11 mouse cellular contexts compared by ENCODE assay signal in genomic region chr2:157340221-157340741, GRCm38 (mm10). TPM values are rescaled to one million over a fixed set of nuclear protein-coding genes. Genes with fewer than 3 reads are reported as not detected.
DNase-seq lines count a peak whose midpoint lies in the region; ATAC-seq lines count a peak whose summit lies in the region.
"Had no signal": no experiment of that assay in that cellular context is flagged by ENCODE, and none has a peak within 500 bp of the region (broad histone marks: within the 10 kb centered on the region; RNA-seq: fewer than 3 reads in every experiment).

No protein-coding gene starts in this region.

- no peak overlapping the region for H3K4me2 ChIP-seq in forebrain, embryonic 15.5 days (replicated peaks)
- H3K4me2 ChIP-seq in intestine, embryonic 14.5 days (ENCODE audit: low read length): no peak overlapping the region
- H3K4me2 ChIP-seq: embryonic facial prominence, embryonic 15.5 days had no signal

- intact Hi-C loops in left cerebral cortex, postnatal 4 days (cut with DNase I): loop anchor here (2.0 kb wide), 1 partner anchor 117 kb away; no protein-coding TSS in a partner anchor

- H3K36me3 ChIP-seq in forebrain, embryonic 15.5 days: no peaks in the 10 kb centered on the region
- H3K36me3 ChIP-seq in intestine, embryonic 14.5 days (ENCODE audit: control insufficient read depth, insufficient read depth, low read length): no peaks in the 10 kb centered on the region
- H3K36me3 ChIP-seq: embryonic facial prominence, embryonic 15.5 days had no signal

- 5% methylated on average over 7 of the region's 7 CpGs for WGBS in forebrain, embryonic 15.5 days
- WGBS in intestine, embryonic 14.5 days: 39% methylated on average over 7 of the region's 7 CpGs

- H3K27me3 ChIP-seq in forebrain, embryonic 15.5 days: no peaks in the 10 kb centered on the region
- H3K27me3 ChIP-seq in intestine, embryonic 14.5 days (replicated peaks; ENCODE audit: control insufficient read depth, insufficient read depth, low read length): no peaks in the 10 kb centered on the region
- H3K27me3 ChIP-seq: embryonic facial prominence, embryonic 15.5 days had no signal

- H3K9me3 ChIP-seq in forebrain, embryonic 15.5 days: no peaks in the 10 kb centered on the region
- H3K9me3 ChIP-seq in intestine, embryonic 14.5 days (ENCODE audit: control insufficient read depth, low read length): no peaks in the 10 kb centered on the region
- H3K9me3 ChIP-seq: embryonic facial prominence, embryonic 15.5 days had no signal

- no peak overlapping the region for H3K4me3 ChIP-seq in forebrain, embryonic 15.5 days
- H3K4me3 ChIP-seq in intestine, embryonic 14.5 days (ENCODE audit: low read depth, low read length): no peak overlapping the region
- H3K4me3 ChIP-seq: embryonic facial prominence, embryonic 15.5 days had no signal

- H3K27ac ChIP-seq in forebrain, embryonic 15.5 days (replicated peaks): peak overlapping the region; percentile 90
- H3K27ac ChIP-seq in intestine, embryonic 14.5 days (ENCODE audit: low read depth): peak overlapping the region; percentile 57; the same call in 1 of the 2 replicates
- H3K27ac ChIP-seq: embryonic facial prominence, embryonic 15.5 days had no signal

- H3K4me1 ChIP-seq in forebrain, embryonic 15.5 days: peaks cover 41% of the 10 kb centered on the region
- peaks cover 9% of the 10 kb centered on the region; the same call in 1 of the 2 replicates for H3K4me1 ChIP-seq in intestine, embryonic 14.5 days (replicated peaks; ENCODE audit: control insufficient read depth, insufficient read depth, low read length)
- H3K4me1 ChIP-seq: embryonic facial prominence, embryonic 15.5 days had no signal

- H3K9ac ChIP-seq in forebrain, embryonic 15.5 days (replicated peaks): peak overlapping the region; percentile 17; the same call in 1 of the 2 replicates
- no peak overlapping the region for H3K9ac ChIP-seq in intestine, embryonic 14.5 days (ENCODE audit: low read length)
- H3K9ac ChIP-seq: embryonic facial prominence, embryonic 15.5 days had no signal

- DNase-seq in heart, adult 18-20 months: peak; percentile 38 to 45
- no peak for DNase-seq in heart, postnatal 4 days
- DNase-seq in intestine, embryonic 14.5 days (ENCODE audit: low spot score): no peak
- DNase-seq in left cerebral cortex, postnatal 4 days: peak; percentile 61
- DNase-seq in right cerebral cortex, postnatal 10 days (ENCODE audit: low spot score in 2 of 2): peak; percentile 81 to 89
- DNase-seq in spleen, postnatal 14 days (ENCODE audit: low spot score in 2 of 2): no peak
- DNase-seq in spleen, postnatal 10 days (ENCODE audit: low spot score in 2 of 2): no peak

- peak; percentile 87 for ATAC-seq in forebrain, embryonic 15.5 days (replicated peaks)
- ATAC-seq in intestine, embryonic 14.5 days (replicated peaks; ENCODE audit: low FRiP score, low TSS enrichment, low read depth): peak; percentile 7; the same call in 1 of the 2 replicates

RNA-seq across cellular contexts. Expression of gene Ghrh, which starts 7.0 kb away (rescaled TPM):
- total RNA-seq in heart, adult 18-20 months (2021): not detected
- not detected for total RNA-seq in heart, postnatal 4 days (2021)
- polyA plus RNA-seq in forebrain, embryonic 15.5 days (2015; fragmentation: Nextera tagmentation; extraction: Ambion mirVana): 1.5 and 2.0 TPM in 2 replicates
- 0.68 TPM in 1 of 2 replicates, not detected in the other for polyA plus RNA-seq in intestine, embryonic 14.5 days (2014; fragmentation: Nextera tagmentation; extraction: Ambion mirVana)
- not detected for total RNA-seq in left cerebral cortex, postnatal 4 days (2021)
- total RNA-seq: CH12.LX had no signal
- polyA plus RNA-seq: embryonic facial prominence, embryonic 15.5 days; liver, embryonic 16.5 days had no signal

RNA-seq across cellular contexts. Expression of gene Manbal, which starts 27.1 kb away (rescaled TPM):
- total RNA-seq in heart, adult 18-20 months (2021): 10 to 100 TPM; 19.4 to 21.1 TPM
- total RNA-seq in heart, postnatal 4 days (2021): 10 to 100 TPM; 35.8 to 35.9 TPM
- 105 TPM in 2 replicates for polyA plus RNA-seq in forebrain, embryonic 15.5 days (2015; fragmentation: Nextera tagmentation; extraction: Ambion mirVana)
- 43.3 and 48.9 TPM in 2 replicates for polyA plus RNA-seq in intestine, embryonic 14.5 days (2014; fragmentation: Nextera tagmentation; extraction: Ambion mirVana)
- 10 to 100 TPM; 66.1 to 70.3 TPM for total RNA-seq in left cerebral cortex, postnatal 4 days (2021)

Comparison
In these comparisons a context has a peak if more than half of its experiments do, and no peak if none do; other contexts are left out.
1. DNase-seq: peak in heart, adult 18-20 months (2 of 2), left cerebral cortex, postnatal 4 days (single experiment) and right cerebral cortex, postnatal 10 days (2 of 2); none in heart, postnatal 4 days (single experiment), intestine, embryonic 14.5 days (single experiment), spleen, postnatal 14 days (0 of 2) and spleen, postnatal 10 days (0 of 2).